Mouse (Mus musculus): ENCODE results near the gene Aldh2.

The Aldh2 gene

DNA sequence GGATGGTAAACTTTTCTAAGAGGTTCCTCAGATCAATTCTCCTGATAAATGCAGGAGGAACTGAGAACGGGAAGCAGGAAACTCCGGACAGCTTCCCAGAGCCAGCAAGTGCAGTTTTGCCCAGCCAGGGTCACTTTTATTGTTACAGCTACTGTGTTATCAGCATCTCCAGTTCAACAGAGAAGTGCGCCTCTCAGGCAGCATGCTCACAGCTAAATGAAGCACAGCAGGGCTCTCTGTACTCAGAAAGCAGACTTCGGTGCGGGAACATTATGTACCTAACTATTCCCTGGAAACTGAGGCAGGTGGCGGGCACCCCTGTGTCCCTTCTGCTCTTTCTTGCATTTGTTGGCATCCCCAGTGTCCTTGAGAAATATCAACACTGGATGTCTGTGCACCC is 2.6 kb upstream of the Aldh2 start:
- DNase-seq (ENCODE audit: extremely low spot score, low read depth, low spot score), result no peak

- DNase-seq (ENCODE audit: extremely low spot score, low read depth, low spot score), result no peak
Measured at GRCm38 (mm10) chr5:121595758-121596157, 2.1 kb upstream of the Aldh2 start.

DNA sequence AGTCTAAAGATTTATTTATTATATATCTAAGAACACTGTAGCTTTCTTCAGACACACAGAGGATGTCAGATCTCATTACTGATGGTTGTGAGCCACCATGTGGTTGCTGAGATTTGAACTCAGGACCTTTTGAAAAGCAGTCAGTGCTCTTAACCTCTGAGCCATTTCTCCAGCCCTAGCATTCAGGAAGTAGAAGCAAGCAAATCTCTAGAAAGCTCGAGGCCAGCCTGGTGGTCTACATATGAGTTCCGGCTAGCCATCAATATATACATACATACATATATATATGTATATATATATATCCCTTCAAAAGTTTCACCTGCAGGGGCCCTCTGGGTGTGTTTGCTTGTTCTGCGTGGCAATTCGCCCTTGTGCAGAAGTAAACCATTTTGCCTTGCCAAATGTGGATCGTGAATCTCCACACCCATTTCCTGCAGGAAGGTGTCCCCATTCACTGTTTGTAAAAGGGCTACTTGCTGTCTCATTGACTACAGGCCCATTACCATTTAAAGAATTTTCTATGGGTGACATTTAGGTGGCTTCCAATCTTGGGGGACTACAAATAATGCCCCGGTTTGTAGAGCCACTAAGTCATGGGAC is 1.2 kb upstream of the Aldh2 start:
- no peak for DNase-seq (ENCODE audit: extremely low spot score, low read depth, low spot score)

- DNase-seq (ENCODE audit: extremely low spot score, low read depth, low spot score), result no peak
Measured at GRCm38 (mm10) chr5:121592816-121593407, 712 bp downstream of the Aldh2 start.

DNA sequence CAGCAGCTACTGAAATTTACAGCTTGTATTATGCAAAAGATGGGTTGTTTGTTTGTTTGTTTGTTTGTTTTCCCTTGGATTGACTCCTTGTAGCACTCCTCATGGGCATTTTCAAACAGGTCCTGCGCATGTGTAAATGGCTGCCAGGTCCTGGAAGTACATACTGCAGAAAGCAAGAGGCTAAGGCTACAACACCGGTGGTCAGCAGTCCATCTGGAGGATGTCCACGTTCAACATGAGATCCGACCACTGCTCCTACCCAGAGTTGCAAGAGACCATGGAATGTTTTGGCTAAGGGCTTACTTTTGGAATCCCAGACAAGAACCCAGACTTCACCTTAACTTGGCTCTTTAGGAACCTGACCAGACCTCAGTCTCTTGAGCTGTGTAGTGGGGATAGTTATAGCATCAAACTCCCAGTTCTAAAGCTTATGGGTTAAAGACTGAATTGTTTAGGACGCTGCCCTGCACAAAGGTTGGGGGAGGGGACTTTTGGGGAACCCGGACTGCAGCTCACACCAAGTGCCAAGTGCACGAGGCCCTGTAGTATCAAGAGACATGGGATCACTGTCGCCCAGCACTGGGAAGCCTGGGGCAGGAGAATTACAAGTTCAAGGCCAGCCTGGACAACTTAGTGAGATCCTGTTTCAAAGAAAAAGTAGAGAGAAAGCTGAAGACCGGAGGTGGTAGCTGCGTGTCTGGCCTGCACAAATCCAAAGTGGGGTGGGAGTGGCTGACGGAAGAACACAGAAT is 1.4 kb downstream of the Aldh2 start:
- no peak for DNase-seq (ENCODE audit: extremely low spot score, low read depth, low spot score)

- no peak for DNase-seq (ENCODE audit: extremely low spot score, low read depth, low spot score)
Measured at GRCm38 (mm10) chr5:121591417-121592063, 2.1 kb downstream of the Aldh2 start.

DNA sequence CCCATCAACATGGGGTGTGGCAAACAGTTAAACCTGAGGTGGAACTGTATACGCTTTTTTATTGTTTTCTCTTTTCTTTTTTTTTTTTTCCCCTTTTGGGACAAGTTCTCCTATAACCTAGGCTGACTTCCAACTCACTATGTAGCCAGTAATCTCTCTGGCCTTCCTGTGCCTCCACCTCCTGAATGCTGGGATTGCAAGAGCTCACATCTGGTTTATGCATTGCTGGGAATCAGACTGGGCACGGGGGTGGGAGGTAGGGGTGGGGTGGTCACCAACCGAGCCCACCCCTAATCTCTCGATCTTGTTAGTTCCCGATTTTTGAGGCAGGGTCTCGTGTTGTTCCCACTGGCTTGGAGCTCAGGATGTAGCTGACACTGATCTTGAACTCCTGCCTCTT is 3.7 kb downstream of the Aldh2 start:
- no peak for DNase-seq (ENCODE audit: extremely low spot score, low read depth, low spot score)

DNA sequence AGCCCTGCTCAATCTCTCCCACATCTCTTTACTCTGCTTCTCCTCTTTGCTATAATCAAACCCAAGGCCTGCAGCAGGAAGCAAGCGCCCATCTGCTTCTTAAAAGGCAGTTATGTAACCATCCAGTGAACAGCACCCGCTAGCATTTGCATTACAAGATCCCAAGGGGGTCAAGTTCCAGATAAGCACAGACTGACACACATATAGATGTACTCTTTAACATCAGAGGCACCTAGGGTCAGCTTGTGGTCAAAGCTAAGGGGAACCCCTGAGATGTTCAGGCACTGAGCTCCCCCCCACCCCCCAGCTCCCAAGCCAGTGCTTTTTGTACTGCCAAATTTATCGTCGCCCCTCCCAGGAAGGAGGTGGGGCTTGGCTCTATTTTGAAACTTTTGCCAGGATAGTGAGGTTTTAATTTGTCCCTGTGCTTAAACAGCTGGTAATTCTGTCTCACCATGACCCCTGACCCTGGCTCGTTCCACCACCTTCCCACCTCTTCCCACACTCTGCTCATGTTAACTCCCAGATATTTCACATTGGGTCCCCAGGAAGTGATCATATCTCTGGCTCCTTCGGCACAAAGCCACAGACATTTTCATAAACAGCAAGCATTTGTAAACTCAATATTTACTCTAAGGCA is 7.1 kb downstream of the Aldh2 start:
- DNase-seq (ENCODE audit: extremely low spot score, low read depth, low spot score), result no peak

DNA sequence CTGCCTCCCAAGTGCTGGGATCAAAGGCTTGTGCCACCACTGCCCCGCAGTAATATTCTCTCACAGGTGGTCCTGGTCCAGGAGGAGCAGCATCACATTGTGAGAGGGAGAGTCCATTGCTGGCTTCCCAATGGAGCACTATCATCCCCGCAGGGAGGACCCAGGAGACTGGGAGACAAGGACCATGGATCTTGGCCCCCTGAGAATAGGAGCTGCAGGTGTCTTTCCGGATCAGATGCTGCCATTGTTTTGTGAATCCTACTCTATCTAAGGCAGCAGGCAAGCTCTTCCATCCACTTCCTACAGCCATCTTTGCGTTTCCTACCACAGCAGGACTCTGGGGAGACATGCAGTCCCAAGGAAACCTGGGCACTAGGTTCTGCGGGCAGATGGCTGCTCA is 7.9 kb downstream of the Aldh2 start:
- DNase-seq (ENCODE audit: extremely low spot score, low read depth, low spot score), result no peak

- DNase-seq (ENCODE audit: extremely low spot score, low read depth, low spot score), result no peak
Measured at GRCm38 (mm10) chr5:121585005-121585404, 8.6 kb downstream of the Aldh2 start.

DNA sequence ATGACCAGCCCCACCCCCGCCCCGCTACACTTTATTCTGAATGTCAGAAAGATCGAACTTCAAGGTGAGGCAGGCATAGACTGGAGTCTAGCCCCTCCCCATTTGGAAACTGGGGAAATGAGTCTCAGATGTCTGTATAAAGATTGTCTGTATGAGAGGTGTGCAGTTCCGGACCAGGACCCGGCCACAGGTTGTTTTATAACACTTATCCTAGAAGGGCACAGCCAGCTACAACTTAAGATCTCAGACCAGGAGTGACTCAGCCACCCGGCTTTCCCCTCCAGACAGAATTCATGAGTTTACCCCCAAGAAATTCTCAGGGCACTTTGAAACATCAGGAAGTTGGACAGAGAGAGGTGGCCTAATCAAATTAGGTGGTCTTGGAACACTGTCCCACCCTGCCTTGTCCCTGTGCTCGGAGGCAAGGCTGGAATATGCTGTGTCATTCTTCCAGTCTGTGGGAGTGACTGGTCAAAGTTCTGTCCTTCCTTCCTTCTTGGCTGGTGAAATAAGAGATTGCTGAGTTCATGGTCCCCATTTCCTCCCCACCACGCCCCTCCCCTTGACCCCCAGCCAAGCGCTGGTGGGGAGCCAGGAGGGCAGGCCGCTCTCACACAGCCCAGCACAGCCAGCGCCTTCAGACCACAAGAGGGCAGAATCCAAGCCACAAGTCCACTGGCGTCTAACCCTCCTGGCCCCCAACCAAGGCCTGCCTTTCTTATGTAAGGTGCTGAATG is 9.7 kb downstream of the Aldh2 start:
- no peak for DNase-seq (ENCODE audit: extremely low spot score, low read depth, low spot score)

DNA sequence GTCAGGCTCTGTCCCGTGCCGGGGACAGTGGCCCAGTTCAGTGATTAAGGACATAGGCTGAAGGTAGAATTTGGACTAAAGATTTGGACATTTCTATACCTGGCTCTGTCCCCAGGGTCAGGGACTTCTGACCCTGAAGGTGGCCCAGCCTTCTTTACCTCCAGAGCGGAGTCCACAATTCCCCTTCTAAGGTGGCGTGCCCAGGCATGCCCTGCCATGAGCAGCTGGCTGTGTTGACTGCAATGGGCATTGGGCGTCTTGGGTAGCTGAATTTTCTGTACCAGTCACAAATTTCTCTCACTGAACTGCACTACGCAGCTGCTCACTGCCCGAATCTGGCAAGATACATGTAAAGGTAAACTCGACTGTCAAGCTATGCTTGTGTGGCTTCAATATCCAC is 11.7 kb downstream of the Aldh2 start:
- DNase-seq (ENCODE audit: extremely low spot score, low read depth, low spot score), result no peak

DNA sequence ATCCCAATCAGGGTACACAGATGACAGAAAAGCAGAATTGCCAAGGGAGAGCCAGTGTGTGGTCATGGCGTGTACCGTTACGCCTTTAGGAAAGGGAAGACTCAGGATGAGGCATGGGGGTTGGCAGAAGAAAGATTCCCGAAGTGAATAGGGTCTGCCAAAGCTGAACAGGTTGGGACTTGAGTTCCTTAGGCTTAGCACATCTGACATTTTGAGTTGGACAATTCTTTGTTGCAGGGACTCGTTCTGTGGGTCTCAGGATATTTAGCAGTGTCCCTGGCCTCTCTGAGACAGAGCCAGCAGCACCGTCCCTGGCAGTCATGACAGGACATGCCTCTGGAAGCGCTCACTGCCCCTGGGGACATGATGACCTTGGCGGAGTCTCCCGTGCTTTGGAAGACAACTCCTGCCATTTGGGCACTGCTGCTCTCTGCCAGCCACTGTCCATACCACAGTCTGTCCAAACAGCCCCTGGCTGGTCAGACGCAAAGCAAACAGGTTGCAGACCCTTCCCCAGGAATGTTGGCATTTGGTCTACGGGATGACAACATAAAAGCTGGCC is 16.6 kb downstream of the Aldh2 start:
- DNase-seq (ENCODE audit: extremely low spot score, low read depth, low spot score), result no peak

DNA sequence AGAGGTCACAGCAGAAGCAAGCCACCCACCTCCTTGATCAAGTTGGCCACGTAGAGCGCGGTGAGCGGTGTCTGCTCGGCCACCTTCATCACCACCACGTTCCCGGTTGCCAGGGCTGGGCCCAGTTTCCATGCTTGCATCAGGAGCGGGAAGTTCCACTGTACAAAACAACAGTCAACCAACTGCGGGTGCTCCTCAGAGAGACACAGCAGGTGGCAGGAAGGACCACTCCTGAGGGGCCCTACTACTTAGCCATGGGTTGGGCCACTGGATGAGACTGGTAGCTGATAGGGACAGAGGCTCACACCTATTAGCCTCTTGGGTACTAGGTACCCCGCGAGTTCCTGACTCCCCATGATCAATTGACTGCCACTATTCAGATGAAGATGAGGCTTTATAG is 17.8 kb downstream of the Aldh2 start:
- no peak for DNase-seq (ENCODE audit: extremely low spot score, low read depth, low spot score)

DNA sequence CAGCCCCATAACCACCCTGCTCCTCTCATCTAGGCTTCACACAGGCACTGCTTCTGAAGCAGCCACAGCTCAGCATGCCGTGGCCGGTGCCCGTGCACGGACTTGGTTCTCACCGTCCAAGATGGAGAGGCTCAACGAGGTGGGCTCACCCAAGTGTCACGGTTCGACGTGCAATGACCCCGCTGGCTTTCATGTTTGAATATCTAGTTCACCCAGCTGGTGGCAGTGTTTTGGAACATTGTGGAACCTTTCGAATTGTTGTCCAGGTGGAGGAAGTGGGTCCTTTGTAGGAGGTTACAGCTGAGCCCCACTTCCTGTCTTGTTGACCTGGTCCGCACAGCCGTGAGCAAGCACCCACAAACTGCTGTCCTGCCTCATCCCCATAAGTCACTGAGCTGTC is 19.5 kb downstream of the Aldh2 start:
- DNase-seq (ENCODE audit: extremely low spot score, low read depth, low spot score), result no peak

- DNase-seq (ENCODE audit: extremely low spot score, low read depth, low spot score), result no peak
Measured at GRCm38 (mm10) chr5:121570787-121571186, 22.8 kb downstream of the Aldh2 start.

- DNase-seq (ENCODE audit: extremely low spot score, low read depth, low spot score), result no peak
Measured at GRCm38 (mm10) chr5:121569881-121570420, 23.7 kb downstream of the Aldh2 start.

DNA sequence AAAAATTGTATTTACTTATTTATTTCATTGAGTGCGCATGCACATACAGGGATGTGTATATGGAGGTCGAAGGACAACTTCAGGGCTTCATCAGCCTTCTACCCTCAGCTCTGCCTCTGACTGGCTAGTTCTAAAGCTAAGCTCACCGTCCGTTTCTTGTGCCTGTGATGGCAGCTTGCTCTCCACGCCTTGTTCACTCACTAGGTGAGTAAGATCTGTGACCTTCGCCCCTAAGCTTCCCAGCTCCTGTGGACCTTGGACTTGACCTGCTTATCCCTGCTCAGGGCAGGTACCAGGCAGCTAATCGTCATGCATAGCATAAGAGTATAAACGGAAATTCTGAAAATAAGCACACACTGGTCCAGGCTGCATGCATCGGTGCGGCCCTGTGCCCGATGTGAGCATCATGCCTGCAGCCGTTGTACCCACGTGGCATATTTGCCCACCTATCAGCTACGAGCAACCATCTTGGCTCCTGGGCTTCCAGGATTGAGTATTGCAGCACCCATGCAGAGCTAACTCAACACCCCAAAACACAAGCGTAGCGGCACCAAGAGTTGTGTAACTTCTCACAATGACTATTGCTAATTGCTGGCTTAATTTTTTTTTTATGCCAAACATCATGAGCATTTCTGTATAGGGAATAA is 27.5 kb downstream of the Aldh2 start:
- no peak for DNase-seq (ENCODE audit: extremely low spot score, low read depth, low spot score)

GRCm38 (mm10) chr5:121564468-121564895 is 29.1 kb downstream of the Aldh2 start:
- peak; percentile 90 for DNase-seq (ENCODE audit: extremely low spot score, low read depth, low spot score)

GRCm38 (mm10) chr5:121562436-121562835 is 31.2 kb downstream of the Aldh2 start:
- DNase-seq (ENCODE audit: extremely low spot score, low read depth, low spot score), result no peak
